Mouse (Mus musculus) liver, postnatal 0 days (tissue): Measurements from ENCODE around the gene Cds1.

Experiments
- CTCF ChIP-seq: sonication (generic); IDR thresholded peaks from 2 replicates; pipeline ENCODE4 v1.5.1; 2016; ENCODE audit warnings: antibody characterized with exemption, low read depth
- EP300 ChIP-seq: IDR thresholded peaks from 2 replicates; pipeline ENCODE4 v1.6.1; 2016; ENCODE audit warnings: antibody characterized with exemption, low read depth, mild to moderate bottlenecking

- TF ChIP-seq CTCF: no peak
- no peak for TF ChIP-seq EP300
Observed at GRCm38 (mm10) chr5:101724756-101725155, 40.2 kb upstream of the Cds1 start.
